Mouse (Mus musculus) heart, postnatal 0 days (tissue): ENCODE results near the gene Kcnma1. TPM values are rescaled to one million over a fixed set of nuclear protein-coding genes. Genes with fewer than 3 reads are reported as not detected.

Experiments used
- ATAC-seq: fragments of 200-750 bp; cut with Nextera tagmentation; 2 replicates; pipeline ENCODE4 v1.8.0; 2017; ENCODE audit warnings: low read depth, moderate number of reproducible peaks, moderate library complexity; ENCODE audit not compliant: insufficient read depth
- DNase-seq: peaks from one replicate; pipeline ENCODE4 v3.0.0-alpha.2; 2016; ENCODE audit warnings: low spot score
- H3K27ac ChIP-seq: fragments of 300-500 bp; sonication (generic); 2 replicates; pipeline ENCODE4 v1.5.1; 2014; ENCODE audit warnings: low read depth, mild to moderate bottlenecking
- H3K27me3 ChIP-seq: fragments of 300-500 bp; sonication (generic); 2 replicates; pipeline ENCODE4 v1.6.1; 2014; ENCODE audit warnings: low read length, mixed read lengths; ENCODE audit not compliant: control insufficient read depth, insufficient read depth
- H3K36me3 ChIP-seq: fragments of 300-500 bp; sonication (generic); replicated peaks from 2 replicates; pipeline ENCODE4 v1.6.1; 2014; ENCODE audit warnings: low read length, mixed read lengths; ENCODE audit not compliant: control insufficient read depth, insufficient read depth
- H3K4me1 ChIP-seq: fragments of 300-500 bp; sonication (generic); 2 replicates; pipeline ENCODE4 v1.6.1; 2014; ENCODE audit warnings: antibody characterized with exemption; ENCODE audit not compliant: control insufficient read depth, insufficient read depth
- H3K4me2 ChIP-seq: fragments of 300-500 bp; sonication (generic); 2 replicates; pipeline ENCODE4 v1.6.1; 2014; ENCODE audit warnings: low read depth, mild to moderate bottlenecking, low read length, moderate library complexity
- H3K4me3 ChIP-seq: fragments of 300-500 bp; sonication (generic); 2 replicates; pipeline ENCODE4 v1.5.1; 2014; ENCODE audit warnings: low read depth, low read length
- H3K9ac ChIP-seq: fragments of 300-500 bp; sonication (generic); replicated peaks from 2 replicates; pipeline ENCODE4 v1.6.1; 2014; ENCODE audit warnings: low read depth, low read length, mixed read lengths
- H3K9me3 ChIP-seq: fragments of 300-500 bp; sonication (generic); replicated peaks from 2 replicates; pipeline ENCODE4 v1.6.1; 2016; ENCODE audit warnings: low read length; ENCODE audit not compliant: control insufficient read depth
- CTCF ChIP-seq: IDR thresholded peaks from 2 replicates; pipeline ENCODE4 v1.5.1; 2016; ENCODE audit warnings: antibody characterized with exemption, control low read depth, low read depth
- EP300 ChIP-seq: IDR thresholded peaks from 2 replicates; pipeline ENCODE4 v1.6.1; 2016; ENCODE audit warnings: antibody characterized with exemption, low read depth
- WGBS: fragments of 180-500 bp; shearing (Covaris S2); extraction: QIAGEN DNeasy Blood & Tissue Kit; methylation state at CpG from one replicate; pipeline ENCODE4 v1.1.7; 2014; 5-methylcytosine and 5-hydroxymethylcytosine counted together
- polyA plus RNA-seq: library from polyadenylated mRNA; unstranded; fragments of >200 nt; fragmentation: Nextera tagmentation; extraction: Ambion mirVana; gene quantifications from 2 replicates; pipeline ENCODE4 v1.2.1, GENCODE M21; 2015
- total RNA-seq: library from RNA; depleted of rRNA; stranded (reverse); fragments of >200 nt; gene quantifications from 2 replicates; pipeline ENCODE4 v1.2.3, GENCODE M21; 2014; ENCODE audit warnings: low replicate concordance

Kcnma1 gene
- total and polyA plus RNA-seq, 2 experiments from 2014 or later, result 0.10 to 1.3 TPM

DNA sequence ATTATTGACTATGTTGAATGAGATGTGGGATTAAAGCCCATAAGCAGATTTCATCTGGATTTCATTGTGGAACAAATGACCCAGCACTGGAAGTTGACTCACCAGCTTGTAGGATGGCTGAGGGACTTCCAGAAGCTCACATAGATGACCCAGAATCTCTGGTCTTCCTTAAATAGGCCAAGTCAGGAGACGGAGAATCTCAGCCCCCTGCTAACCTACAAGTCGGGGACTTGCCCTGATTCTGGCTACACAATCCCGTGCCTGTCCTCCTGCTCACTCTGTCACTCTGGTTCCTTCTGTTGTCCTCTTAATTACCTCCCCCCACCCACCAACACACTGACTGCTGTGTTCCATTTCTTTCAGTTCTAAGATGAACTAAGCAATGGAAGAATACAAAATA, 474.7 kb downstream of the Kcnma1 start:
- Histone ChIP-seq H3K27me3 (no peaks in the 10 kb centered on the region), H3K27ac (no peak overlapping the region), H3K9me3 (0 out of 2 replicates have a peak, but pooled peaks cover 2% of the 10 kb centered on the region), H3K4me2 (no peak overlapping the region), H3K4me1 (no peaks in the 10 kb centered on the region), H3K9ac (no peak overlapping the region), H3K4me3 (no peak overlapping the region), H3K36me3 (no peaks in the 10 kb centered on the region)
- WGBS, result 78% methylated on average over 3 of the region's 3 CpGs
- DNase-seq (no peak), ATAC-seq (no peak)
- TF ChIP-seq CTCF (no peak), EP300 (no peak)

DNA sequence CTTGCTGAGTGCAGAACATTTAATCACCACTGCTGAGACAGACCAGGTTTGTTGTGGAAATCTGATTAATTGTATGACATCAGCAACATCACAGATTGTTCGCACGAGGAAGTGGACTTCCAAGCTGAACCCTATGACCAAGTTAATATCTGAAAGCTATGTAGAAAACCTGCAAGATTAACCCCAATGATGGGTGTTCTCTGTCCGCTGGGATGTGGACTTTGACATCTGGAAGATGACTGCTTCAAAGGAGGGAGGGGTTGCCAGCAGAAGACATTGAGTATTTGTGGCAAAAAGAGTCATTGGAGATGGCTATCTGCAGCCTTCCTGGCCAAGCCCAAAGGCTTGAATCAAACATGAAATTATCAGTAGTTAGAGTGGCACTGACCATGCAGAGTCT, 480.9 kb downstream of the Kcnma1 start:
- Histone ChIP-seq H3K36me3 (no peaks in the 10 kb centered on the region), H3K27ac (no peak overlapping the region), H3K27me3 (no peaks in the 10 kb centered on the region), H3K4me3 (no peak overlapping the region), H3K4me1 (no peaks in the 10 kb centered on the region), H3K9ac (no peak overlapping the region), H3K4me2 (no peak overlapping the region), H3K9me3 (peaks cover 8% of the 10 kb centered on the region; the same call in 1 of the 2 replicates)
- DNase-seq (no peak), ATAC-seq (no peak)
- no peak for TF ChIP-seq CTCF
- no peak for TF ChIP-seq EP300
- 82% methylated on average over 3 of the region's 3 CpGs for WGBS

DNA sequence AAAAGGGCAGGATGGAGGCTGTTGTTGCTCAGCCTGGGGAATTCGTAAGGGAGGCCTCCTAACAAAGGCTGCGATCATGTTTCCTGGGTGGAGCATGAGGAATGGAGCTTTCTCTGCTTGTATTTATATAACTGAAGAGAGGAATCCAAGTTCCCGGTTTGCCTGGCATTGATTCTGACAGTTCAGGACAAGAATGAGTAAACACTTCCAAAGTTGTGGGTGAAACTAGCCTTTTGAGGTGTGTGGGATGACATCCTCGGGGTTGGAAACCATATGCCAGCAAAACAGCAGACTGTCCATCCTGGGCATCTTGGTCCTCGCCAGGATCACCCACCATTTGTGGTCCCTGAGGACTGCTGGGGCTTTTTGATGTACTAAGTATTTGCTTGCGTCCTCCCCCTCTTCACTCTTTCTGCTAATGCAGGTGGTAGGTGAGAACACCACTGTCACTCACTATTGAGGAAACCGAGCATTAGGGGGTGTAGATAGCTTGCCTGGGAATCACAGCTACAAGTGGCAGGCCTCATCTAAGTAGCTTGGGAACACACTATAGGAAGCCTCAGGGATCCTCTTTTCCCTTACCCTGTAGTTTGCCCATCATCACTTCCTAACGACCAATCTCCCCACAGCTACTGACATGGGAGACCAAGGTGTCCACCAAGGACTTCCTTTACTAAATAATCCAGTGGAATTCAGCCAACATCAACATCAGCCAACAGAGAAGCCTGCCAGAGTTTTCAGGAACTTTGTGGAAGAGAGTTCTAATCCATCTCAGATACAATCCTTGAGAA, 482.4 kb downstream of the Kcnma1 start:
- H3K27me3 ChIP-seq, result no peaks in the 10 kb centered on the region
- DNase-seq (no peak), ATAC-seq (no peak)
- 57% methylated on average over 8 of the region's 8 CpGs for WGBS
- no peak overlapping the region for H3K27ac ChIP-seq
- TF ChIP-seq CTCF (no peak), EP300 (no peak)
- H3K4me2 ChIP-seq, result no peak overlapping the region
- no peaks in the 10 kb centered on the region for H3K4me1 ChIP-seq
- peaks cover 8% of the 10 kb centered on the region; the same call in 1 of the 2 replicates for H3K9me3 ChIP-seq
- no peak overlapping the region for H3K9ac ChIP-seq
- H3K36me3 ChIP-seq, result no peaks in the 10 kb centered on the region
- H3K4me3 ChIP-seq, result no peak overlapping the region

DNA sequence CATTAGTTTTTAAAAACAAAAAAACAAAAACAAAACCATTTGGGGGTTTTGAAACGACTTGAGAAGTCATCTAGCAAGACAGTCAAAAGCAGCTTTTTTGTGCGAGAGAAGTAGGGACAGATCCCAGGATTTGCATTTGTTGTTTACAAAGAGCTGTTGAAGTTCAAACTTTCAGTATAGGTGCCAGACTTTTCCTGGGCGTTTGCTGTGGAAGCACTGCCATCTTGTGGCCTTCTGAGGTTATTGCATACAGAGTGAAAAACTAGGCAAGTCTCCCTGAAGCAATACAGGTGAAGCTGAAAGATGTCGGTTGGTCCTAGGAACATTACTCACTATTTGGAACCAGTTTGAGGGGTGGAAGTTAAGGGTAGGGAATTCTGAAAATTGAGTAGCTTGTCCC, 484.6 kb downstream of the Kcnma1 start:
- WGBS, result 7% methylated on average over 4 of the region's 4 CpGs
- DNase-seq, result peak; percentile 58
- H3K27ac ChIP-seq, result no peak overlapping the region
- H3K4me3 ChIP-seq, result no peak overlapping the region
- H3K36me3 ChIP-seq, result no peaks in the 10 kb centered on the region
- no peak overlapping the region for H3K4me2 ChIP-seq
- H3K27me3 ChIP-seq, result no peaks in the 10 kb centered on the region
- TF ChIP-seq EP300 (no peak), CTCF (peak; percentile 86)
- ATAC-seq, result no peak
- no peaks in the 10 kb centered on the region for H3K4me1 ChIP-seq
- H3K9ac ChIP-seq, result no peak overlapping the region
- H3K9me3 ChIP-seq, result peaks cover 7% of the 10 kb centered on the region; the same call in 1 of the 2 replicates

DNA sequence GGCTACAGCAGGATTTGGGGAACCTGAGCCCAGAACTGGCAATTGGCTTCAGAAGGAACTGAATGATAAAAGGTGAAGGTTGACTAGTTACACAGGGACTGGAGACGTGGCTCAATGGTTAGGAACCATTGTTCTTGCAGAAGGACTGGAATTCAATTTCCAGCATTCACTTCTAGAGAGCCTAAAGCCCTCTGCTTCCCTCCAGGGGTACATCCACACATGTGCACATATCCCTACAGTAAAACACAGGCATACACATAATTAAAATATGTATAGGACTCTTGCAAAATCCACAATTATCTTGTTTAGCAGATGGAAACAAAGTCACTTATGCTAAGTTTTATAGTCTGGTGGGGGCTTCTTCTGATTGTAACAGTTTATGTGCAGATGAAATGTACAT, 485.1 kb downstream of the Kcnma1 start:
- H3K4me1 ChIP-seq, result no peaks in the 10 kb centered on the region
- peaks cover 2% of the 10 kb centered on the region; the same call in 1 of the 2 replicates for H3K9me3 ChIP-seq
- H3K27ac ChIP-seq, result no peak overlapping the region
- WGBS, result 88% methylated on average over 1 of the region's 1 CpGs
- TF ChIP-seq CTCF, result no peak
- TF ChIP-seq EP300, result no peak
- no peaks in the 10 kb centered on the region for H3K27me3 ChIP-seq
- H3K36me3 ChIP-seq, result no peaks in the 10 kb centered on the region
- H3K4me2 ChIP-seq, result no peak overlapping the region
- DNase-seq (no peak), ATAC-seq (no peak)
- H3K4me3 ChIP-seq, result no peak overlapping the region
- H3K9ac ChIP-seq, result no peak overlapping the region

DNA sequence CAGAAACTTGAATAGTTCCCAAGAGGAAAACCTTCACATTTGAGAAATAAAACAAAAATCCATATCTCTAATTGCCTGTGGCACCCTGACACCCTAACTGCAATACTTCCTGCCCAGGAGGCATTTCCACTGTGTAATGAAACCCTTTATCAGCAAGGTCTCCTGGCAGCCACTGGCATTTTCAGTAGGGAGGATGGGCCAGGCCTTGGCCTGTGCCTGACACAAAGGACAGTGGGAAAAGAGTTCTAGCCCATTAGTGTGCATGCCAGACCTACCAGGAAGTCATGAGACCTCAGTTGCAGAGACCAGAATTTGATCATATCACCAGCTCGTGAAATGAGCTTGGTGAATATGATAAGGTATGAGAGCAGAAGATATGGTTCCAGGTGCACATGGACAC, 488.4 kb downstream of the Kcnma1 start:
- H3K36me3 ChIP-seq, result no peaks in the 10 kb centered on the region
- no peak overlapping the region for H3K27ac ChIP-seq
- WGBS, result 56% methylated on average over 1 of the region's 1 CpGs
- no peak for DNase-seq
- no peak overlapping the region for H3K9ac ChIP-seq
- TF ChIP-seq EP300 (no peak), CTCF (no peak)
- ATAC-seq, result no peak
- H3K4me2 ChIP-seq, result no peak overlapping the region
- H3K9me3 ChIP-seq, result no peaks in the 10 kb centered on the region
- no peak overlapping the region for H3K4me3 ChIP-seq
- H3K4me1 ChIP-seq, result no peaks in the 10 kb centered on the region
- no peaks in the 10 kb centered on the region for H3K27me3 ChIP-seq
